Mouse (Mus musculus): ENCODE measurements around the gene Unc13c.
A peak's percentile ranks its signal among the peaks of the same experiment; 100 is the strongest.

Unc13c gene

DNA sequence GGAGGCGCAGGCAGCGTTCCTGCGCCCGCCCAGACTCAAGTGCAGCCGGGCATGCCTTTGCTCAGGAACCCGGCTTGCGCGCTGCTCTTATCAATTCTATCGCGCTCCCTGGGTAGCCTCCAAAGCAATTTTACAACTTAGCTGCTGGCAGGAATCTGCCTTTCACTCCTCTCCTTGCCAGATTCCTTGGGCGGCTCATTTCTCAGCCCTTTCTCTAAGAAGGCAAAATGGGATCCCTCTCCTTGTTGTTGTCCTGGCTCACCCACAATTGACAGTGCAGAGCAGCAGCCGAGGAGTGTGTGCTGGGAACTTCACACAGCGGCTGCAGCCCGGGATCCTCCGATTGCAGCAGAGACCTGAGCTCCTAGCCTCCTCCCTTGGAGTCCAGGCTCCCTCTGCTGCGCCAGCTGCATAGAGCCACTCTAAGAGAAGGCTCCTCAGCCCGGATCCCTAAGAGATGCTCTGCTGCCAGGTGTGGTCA, at the start of gene Unc13c:
Unc13c (minus strand) TSS at position 326 of the 481 bp plus-strand sequence.
- peak; percentile 69 for DNase-seq (ENCODE audit: inconsistent ontology term)

DNA sequence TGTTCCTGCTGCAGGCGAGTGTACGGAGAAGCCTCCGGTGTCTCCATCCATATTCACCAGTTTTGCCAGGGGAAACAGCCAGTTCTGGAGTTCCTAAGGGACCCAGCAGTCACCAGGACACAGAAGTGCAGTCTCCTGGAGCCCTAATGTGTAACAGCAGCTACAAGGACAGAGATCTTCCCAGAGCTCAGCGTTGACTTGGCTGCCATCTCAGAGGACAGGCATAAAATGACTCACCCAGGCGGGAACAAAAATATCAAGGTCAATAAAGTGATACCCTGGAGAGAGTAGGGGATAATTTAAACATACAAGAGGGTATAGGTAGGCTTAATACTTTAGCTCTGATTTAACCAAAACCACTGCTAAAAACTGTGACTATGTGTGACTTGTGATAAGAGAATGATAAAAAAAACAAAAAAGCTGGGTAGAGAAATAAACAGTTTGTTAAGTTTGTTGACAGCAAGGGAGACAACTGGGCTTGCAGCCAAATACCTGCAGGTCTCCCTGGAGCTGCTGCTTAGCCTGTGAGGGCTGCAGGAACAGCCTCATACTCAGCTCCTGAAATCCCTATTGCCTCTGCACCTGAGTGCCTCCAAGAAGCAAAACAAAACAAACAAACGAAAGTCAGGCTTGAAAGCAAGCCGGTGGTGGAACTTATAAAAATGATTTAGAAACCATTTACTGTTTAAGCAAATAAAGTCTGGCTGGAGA, 39.4 kb upstream of the Unc13c start:
- no peak for DNase-seq (ENCODE audit: inconsistent ontology term)

DNA sequence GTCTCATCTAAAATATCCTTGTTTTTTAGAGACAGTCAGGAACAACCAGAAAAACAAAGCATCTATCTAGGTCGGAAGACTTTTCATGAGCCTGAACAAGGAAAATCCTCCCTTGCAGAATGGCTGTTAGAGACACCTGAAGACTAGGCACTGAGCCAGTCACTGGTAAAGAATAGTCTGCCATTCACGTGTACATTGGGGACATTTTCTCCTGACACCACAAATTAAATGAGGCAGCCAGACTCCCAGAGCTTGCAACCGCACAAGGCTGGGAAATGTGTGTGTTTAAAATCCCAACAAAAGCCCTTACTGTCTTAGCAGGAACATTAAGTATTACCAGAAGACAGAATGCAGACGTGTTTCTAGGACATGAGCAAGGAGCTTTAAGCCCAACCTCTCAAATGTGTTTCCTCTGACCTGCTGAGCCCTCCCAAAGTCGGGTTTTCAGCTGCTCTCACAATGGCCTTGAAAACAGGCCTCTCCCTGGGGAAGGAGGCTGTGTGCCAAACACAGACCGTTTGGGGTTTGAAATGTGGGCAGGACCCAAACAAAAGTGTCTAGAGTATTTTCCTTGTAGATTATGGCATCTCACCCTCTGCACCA, 33.7 kb upstream of the Unc13c start:
- DNase-seq (ENCODE audit: inconsistent ontology term), result peak; percentile 28

DNA sequence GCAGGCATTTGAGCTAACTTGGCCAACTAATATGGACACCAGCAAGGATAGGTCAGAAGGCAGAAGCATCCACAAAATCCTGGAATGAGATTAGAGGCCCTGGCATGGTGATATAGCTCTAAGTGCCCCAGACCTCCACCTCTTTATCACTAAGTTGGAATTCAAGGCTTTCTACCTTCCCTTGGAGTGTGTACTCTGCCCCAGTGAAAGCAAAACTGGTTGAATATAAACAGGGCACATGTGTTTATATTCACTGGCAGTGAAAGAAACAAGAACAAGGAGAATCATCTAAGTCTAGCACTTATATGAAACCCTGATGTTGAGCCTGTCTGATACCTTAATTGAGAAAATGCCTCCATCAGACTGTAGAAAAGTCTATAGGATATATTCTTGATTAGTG, 19.3 kb upstream of the Unc13c start:
- no peak for DNase-seq (ENCODE audit: inconsistent ontology term)

DNA sequence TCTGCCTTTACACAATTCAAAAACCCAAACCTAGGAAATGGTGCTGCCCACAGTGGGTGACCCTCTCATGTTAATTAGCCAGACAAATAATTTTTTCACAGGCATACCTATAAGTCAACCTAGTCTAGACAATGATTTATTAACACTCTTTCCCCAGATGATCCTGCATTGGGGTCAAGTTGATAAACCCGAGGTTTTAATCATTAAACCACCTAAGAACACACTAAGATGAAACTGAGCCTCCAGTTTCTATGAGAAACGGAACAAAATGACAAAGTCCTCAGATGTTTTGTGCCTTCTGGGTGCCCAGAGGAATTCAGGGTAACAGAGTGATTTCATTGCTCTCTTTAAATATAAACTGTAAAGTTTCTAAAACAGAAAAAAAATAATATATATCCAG, 18.5 kb upstream of the Unc13c start:
- DNase-seq (ENCODE audit: inconsistent ontology term), result no peak

DNA sequence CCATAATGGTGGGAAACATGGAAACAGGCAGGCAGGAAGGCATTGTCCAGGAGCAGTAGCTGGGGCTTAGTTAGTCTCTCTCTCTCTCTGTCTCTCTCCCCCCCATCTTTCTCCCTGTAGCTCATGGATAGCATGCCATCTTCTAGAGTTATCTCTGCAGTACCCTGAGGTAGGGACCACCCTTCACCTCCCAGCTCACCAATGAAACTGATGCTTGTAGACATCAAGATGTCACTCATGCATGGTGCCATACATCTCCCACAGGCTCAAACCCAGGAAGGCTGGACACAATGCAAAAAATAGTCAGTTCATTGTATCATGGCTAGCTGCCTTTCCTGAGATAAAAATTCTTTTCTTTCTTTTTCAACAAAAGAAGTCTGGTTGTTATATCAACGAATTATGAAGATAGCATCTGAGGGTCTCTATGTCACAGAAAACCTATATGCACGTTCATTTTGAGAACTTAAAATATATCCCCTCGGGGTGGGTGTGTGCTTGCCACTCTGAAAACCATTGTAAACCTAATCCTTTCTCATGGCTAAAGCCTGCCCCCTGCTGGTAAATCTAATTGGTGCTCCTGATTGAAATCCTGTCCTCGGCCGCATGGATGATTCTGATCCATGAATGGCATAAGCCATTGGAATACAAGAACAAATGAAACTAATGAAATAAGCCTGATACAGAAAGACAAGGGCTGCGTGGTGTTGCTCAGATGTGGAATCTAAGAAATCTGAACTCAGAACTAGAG, 14.0 kb upstream of the Unc13c start:
- no peak for DNase-seq (ENCODE audit: inconsistent ontology term)

DNA sequence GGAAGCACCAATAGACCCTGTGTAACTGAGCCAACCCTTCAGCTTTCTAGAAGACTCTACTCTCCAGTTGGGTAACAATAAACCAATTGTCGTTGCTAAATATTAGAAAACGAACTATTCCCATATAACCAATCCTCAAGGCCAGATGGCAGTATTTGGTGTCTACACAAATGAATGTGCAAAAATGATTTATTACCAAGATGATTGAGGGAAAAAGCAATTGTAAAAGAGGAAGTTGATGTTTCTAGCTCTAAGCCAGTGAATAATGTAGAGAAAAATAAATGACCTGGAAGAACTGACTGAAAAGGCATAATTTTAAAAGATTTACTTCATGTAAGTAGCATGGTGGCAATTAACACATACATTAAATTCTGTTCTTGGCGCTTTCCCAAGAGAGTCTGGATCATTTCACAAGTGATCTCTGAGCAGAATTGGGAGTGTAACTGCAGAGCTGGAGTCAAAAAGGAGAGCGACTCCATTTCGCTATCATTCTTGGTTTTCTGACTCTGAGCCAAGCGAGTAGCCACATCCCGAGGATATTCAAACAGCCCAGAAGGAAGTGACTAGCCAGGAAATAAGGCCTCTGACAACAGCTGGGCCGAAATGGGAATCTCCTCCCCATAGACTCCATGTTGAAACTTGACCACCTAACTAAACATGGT, 3.7 kb upstream of the Unc13c start:
- DNase-seq (ENCODE audit: inconsistent ontology term), result no peak

DNA sequence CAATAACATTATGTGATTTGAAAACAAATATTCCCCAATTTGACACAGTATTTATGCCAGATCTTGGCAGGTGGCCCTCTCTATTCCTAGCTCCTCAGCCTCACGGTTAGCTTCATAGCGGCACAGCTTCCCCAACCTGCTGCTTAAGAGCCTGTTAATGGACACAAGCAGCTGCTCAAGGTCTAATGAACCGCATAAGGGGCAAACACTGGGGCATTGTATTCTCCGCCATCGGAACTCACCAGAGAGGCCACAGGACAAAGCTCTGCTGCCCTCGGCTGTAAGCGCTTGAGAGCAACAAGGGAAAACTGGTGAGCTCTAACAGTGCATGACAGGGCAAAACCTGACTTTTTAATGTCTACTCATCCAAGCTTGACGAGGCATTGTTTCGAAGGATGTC, 2.0 kb upstream of the Unc13c start:
- DNase-seq (ENCODE audit: inconsistent ontology term), result peak; percentile 81

DNA sequence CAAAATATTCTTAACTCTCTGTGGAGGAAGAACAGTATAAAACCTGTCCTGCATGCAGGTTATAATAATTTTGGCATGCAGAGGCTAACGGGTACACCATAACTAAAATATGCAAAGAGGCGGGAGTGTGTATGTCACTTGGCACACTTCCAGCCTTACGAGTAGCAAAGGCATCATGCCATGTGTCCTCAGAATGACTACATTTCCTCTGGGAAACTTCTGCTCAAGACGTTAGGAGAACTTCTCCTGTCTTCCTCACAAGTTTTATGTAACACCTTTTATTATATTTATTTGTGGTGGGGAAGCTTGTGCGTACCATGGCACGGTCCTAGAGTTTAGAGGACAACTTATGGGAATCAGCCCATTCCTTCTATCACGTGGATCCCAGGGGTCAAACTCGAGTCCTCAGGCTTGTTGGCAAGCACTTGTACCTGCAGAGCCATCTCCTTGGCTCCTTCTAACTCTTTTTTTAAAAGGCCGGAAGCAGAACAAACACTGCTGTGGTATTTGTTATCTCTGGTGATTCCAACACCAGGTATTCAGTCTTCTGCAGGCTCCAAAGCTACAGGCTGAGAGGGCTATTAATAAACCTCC, 3.3 kb downstream of the Unc13c start:
- DNase-seq (ENCODE audit: inconsistent ontology term), result no peak

DNA sequence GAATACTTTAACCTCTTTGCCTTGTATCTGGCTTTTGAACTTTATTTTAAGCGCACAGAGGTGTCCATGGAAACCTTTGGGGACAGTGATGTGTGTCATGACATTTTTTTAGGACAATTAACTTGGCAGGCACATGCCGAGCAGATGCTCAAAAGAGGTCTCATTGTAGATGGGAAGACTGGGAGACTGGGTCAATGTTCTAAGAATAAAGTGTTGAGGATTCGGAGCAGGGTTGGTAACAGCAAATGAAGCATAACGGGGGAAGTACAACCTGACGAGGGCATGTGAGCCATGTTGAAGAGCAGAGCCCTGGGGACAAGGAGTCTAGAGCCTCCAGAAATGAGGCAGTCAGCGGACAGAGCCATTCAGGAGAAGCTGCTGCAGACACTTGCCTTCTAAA, 6.3 kb downstream of the Unc13c start:
- no peak for DNase-seq (ENCODE audit: inconsistent ontology term)

DNA sequence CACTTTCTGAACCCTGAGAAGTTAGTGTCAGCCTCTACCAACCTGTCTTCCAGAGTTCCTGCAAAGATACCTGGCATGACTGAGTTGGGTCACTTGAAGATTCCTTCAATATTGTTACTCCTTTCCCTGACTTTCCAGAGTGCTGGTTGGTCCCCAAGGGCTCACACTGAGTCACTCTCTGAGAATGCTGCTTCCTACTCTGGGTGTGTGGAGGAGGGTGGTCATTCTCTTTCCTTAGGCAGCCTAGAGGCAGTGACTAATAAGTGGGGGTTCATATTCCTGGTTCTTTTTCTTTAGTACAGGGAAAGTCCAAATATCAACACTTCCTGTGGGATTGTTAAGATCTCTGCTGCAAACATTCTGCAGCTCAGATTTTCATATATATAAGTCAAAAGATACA, 16.4 kb downstream of the Unc13c start:
- DNase-seq (ENCODE audit: inconsistent ontology term), result peak; percentile 88

DNA sequence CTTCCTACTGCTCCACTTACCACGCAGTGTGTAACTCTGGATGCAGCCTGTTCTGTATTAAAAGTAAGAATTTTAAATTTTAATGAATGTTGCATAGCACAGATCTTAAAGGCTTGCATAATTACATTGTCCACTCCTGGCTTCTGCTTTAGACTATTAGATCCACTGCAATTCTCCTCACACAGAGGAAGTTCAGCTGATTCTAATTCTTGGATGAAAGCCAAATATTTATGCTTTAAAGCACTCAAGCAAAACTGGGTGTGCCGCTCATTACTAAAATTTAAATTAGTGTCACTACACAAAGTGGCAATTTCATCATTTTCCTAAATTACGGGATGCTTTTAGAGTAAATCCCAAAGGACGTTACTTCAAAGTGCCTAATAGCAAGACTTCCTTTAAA, 17.2 kb downstream of the Unc13c start:
- DNase-seq (ENCODE audit: inconsistent ontology term), result peak; percentile 91

DNA sequence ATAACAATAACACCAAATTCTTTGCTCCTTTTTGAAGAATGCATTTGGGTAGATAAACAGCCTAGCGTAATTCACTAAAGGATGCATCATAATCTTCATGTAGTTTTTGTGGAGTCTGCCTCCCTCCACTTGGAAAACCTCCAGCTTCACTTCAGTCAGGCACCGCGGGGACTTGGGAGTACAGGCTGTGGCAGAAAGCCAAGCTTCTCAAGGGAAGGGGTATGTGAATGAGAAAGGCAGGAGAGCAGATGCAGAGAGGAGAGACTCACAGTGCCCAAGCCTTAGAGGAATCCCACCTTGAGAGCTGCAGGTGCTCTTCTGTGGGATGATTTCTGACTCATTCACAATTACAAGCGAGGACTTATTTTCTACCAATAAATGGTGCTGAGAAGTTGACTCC, 33.9 kb downstream of the Unc13c start:
- peak; percentile 64 for DNase-seq (ENCODE audit: inconsistent ontology term)

DNA sequence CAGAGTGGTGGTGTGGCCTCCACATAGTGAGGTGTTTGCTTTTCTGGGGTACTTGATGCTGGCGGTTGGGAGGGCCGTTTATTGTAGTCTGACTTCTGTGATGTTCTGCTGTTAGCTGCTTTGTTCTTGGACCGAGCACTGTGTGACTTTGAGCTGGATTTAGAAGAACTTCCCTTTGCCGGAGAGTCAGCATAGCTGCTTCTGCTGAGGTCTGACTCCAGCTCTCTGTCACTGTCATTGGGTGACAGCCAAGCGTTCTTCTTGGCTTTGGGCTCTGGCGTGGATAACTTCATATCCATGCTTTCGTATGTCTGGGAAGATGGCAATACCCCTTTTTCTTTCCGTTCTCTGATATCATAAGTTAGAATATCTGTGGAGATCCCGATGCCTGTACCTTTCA, 36.8 kb downstream of the Unc13c start:
- DNase-seq (ENCODE audit: inconsistent ontology term), result no peak

DNA sequence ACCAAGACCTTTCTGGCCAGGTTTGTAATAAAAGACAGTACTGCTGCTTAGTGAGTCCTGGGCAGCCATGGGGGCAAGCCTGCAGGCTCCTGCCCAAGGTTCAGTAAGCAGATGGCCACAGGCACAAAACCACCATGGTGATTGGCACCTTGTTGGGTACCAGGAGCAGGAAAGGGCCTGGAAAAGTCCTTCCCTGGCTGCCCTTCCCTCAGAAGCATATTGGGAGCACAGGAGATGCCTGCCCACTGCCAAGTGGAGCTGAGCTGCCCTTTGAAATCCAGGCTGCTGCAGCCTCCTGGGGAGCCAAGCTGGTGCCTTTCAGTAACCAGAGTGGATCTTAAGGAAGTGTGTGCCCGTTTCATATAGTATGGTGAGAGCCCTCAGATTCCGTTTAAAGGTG, 41.5 kb downstream of the Unc13c start:
- no peak for DNase-seq (ENCODE audit: inconsistent ontology term)

DNA sequence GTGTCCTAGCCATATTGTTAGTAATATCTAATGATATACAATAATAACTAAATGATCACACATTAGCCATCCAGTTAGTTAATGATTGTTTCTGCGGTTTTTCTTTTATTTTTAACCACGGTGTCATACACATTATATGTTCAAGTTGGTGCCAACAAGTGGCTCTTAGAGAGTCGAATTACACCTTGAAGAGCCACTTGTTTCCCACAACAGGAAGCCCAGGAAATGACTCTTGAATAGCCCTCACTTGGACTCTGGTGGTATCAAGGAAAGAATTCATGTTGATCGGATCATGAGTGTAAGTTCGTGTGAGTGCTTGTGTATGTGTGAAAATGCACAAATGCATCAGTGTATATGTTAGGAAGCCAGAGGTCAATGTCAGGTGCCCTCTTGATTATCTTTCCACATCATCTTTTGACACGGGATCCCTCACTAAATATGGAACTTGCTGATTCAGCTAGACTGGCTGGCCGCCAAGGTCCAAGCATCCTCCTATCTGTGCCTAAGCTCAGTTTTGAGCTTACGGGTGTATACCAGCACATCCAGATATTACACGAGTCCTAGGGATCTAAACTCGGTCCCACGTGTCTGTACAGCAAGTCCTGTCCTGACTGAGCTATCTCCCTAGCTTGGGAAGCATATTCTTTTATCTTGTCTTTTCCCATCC, 46.2 kb downstream of the Unc13c start:
- no peak for DNase-seq (ENCODE audit: inconsistent ontology term)

DNA sequence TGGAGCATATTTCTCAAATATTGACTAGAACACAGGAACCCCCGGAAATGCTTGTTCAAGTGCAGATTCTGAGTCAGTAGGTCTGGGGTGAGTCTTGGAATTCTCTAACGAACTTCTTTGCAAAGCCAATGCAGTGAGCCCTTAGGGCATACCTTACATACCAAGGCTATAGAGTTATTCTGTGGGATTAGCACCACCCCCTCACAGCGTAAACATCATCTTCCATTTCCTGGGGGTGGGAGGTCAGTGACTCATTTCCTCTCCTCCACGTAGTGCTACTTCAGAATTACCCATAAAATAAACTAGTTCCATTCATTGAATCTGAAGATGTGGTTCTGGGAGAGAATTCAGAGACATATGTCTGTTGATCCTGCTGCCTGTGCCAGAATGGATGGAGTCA, 62.8 kb downstream of the Unc13c start:
- peak; percentile 70 for DNase-seq (ENCODE audit: inconsistent ontology term)

DNA sequence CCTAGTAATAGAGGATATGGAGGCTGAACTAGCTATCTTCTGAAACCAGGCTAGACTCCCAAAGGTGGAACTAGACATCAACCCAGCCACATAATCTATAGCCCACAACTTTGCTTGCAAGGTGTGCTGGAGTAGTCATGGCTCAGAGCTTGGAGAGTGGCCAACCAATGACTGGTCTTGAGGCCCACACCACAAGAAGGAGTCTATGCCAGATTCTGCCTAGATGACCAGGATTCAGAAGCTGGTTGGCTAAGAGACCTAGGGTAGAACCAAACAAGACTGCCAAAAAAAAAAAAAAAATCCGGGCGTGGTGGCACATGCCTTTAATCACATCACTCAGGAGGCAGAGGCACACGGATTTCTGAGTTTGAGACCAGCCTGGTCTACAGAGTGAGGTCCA, 70.2 kb downstream of the Unc13c start:
- no peak for DNase-seq (ENCODE audit: inconsistent ontology term)

DNA sequence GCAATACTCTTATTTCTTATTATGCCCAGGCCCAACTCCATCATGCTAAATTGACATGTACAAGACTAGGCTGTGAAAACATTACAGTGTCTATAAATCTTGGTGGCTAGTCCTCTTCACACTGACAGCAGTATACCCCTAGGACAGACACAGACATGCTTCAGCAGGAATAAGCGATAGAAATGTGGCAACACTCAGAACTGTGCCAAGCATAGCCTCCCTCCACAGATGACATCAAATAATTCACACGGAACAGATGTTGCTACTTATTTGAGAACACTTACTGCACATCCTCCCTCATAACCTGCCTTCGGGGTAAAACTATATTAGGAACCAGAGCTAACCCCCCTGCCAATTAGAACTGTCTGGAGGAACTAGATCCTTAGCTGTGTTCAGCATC, 72.6 kb downstream of the Unc13c start:
- DNase-seq (ENCODE audit: inconsistent ontology term), result no peak

DNA sequence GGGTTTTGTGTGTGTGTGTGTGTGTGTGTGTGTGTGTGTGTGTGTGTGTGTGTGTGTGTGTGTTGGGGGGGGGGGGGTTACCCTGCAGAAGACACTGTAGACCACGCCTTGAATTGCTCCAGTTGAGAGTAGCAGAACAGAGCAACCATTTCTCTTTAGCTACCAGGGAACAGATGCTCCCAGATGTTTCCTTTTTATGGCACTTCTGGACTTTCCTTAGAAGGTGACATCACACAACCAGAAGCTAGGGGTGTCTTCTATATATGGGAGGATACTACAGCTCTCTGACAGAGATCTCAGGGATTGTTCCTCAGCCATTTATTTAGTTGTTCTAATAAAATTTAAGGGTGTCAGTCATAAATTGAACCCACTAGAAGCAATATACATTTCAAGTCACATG, 85.2 kb downstream of the Unc13c start:
- DNase-seq (ENCODE audit: inconsistent ontology term), result no peak

DNA sequence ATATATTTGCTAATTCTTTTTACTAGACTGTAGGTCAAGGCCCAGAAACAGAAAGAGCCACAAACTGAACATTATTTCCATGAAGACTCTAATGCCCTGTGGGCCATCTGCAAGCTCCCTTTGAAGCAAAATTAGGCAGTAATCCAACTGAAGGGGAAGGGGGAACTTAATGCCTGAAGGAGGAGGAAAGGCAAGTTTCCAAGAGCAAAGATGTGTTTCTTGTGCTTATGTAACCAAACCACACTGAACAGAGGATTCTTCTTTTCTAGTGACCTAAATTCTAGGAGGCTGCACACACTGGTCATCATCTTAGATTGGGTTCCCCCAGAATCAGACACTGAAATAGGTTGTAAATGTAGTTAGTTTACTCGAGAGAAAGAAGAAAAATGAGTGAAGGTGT, 85.6 kb downstream of the Unc13c start:
- peak; percentile 74 for DNase-seq (ENCODE audit: inconsistent ontology term)

Measured in Muller cell, postnatal 12 days (primary cell).